Mouse (Mus musculus): ENCODE data around the gene Astl.

The Astl gene

GRCm38 (mm10) chr2:127364452-127364851 lies 26.0 kb downstream of the Astl start:
- no peak for DNase-seq (ENCODE audit: extremely low read depth, low read depth, low spot score)

- DNase-seq (ENCODE audit: extremely low read depth, low read depth, low spot score): no peak
Observed at GRCm38 (mm10) chr2:127367126-127367820, 28.8 kb downstream of the Astl start.

- DNase-seq (ENCODE audit: extremely low read depth, low read depth, low spot score): no peak
Observed at GRCm38 (mm10) chr2:127369703-127370376, 31.4 kb downstream of the Astl start.

- no peak for DNase-seq (ENCODE audit: extremely low read depth, low read depth, low spot score)
Observed at GRCm38 (mm10) chr2:127370561-127371483, 32.4 kb downstream of the Astl start.

GRCm38 (mm10) chr2:127371484-127371861 lies 33.0 kb downstream of the Astl start:
- DNase-seq (ENCODE audit: extremely low read depth, low read depth, low spot score): no peak

- DNase-seq (ENCODE audit: extremely low read depth, low read depth, low spot score): no peak
Observed at GRCm38 (mm10) chr2:127372082-127372481, 33.6 kb downstream of the Astl start.

- DNase-seq (ENCODE audit: extremely low read depth, low read depth, low spot score): no peak
Observed at GRCm38 (mm10) chr2:127374131-127374530, 35.7 kb downstream of the Astl start.

- DNase-seq (ENCODE audit: extremely low read depth, low read depth, low spot score): no peak
Observed at GRCm38 (mm10) chr2:127375087-127375486, 36.6 kb downstream of the Astl start.

- no peak for DNase-seq (ENCODE audit: extremely low read depth, low read depth, low spot score)
Observed at GRCm38 (mm10) chr2:127375759-127376341, 37.4 kb downstream of the Astl start.

- no peak for DNase-seq (ENCODE audit: extremely low read depth, low read depth, low spot score)
Observed at GRCm38 (mm10) chr2:127376423-127377051, 38.1 kb downstream of the Astl start.

- DNase-seq (ENCODE audit: extremely low read depth, low read depth, low spot score): no peak
Observed at GRCm38 (mm10) chr2:127377942-127378610, 39.6 kb downstream of the Astl start.

- DNase-seq (ENCODE audit: extremely low read depth, low read depth, low spot score): no peak
Observed at GRCm38 (mm10) chr2:127378611-127378990, 40.2 kb downstream of the Astl start.

GRCm38 (mm10) chr2:127379250-127379649 lies 40.8 kb downstream of the Astl start:
- DNase-seq (ENCODE audit: extremely low read depth, low read depth, low spot score): no peak

- no peak for DNase-seq (ENCODE audit: extremely low read depth, low read depth, low spot score)
Observed at GRCm38 (mm10) chr2:127383881-127384280, 45.4 kb downstream of the Astl start.

GRCm38 (mm10) chr2:127387521-127387920 lies 49.1 kb downstream of the Astl start:
- DNase-seq (ENCODE audit: extremely low read depth, low read depth, low spot score): no peak

GRCm38 (mm10) chr2:127390352-127390751 lies 51.9 kb downstream of the Astl start:
- DNase-seq (ENCODE audit: extremely low read depth, low read depth, low spot score): no peak

- no peak for DNase-seq (ENCODE audit: extremely low read depth, low read depth, low spot score)
Observed at GRCm38 (mm10) chr2:127390846-127391245, 52.4 kb downstream of the Astl start.

- DNase-seq (ENCODE audit: extremely low read depth, low read depth, low spot score): no peak
Observed at GRCm38 (mm10) chr2:127391323-127391722, 52.9 kb downstream of the Astl start.

- DNase-seq (ENCODE audit: extremely low read depth, low read depth, low spot score): no peak
Observed at GRCm38 (mm10) chr2:127394606-127395161, 56.2 kb downstream of the Astl start.

- no peak for DNase-seq (ENCODE audit: extremely low read depth, low read depth, low spot score)
Observed at GRCm38 (mm10) chr2:127398738-127399137, 60.3 kb downstream of the Astl start.

Measured in fat pad, adult 2 months (tissue).